Mouse (Mus musculus) hindbrain, embryonic 13.5 days (tissue): Measurements from ENCODE around the gene Stam. TPM values are rescaled to one million over a fixed set of nuclear protein-coding genes. Genes with fewer than 3 reads are reported as not detected.
"Not testable (repeated sequence)": the region's sequence is repeated elsewhere in the genome, so short reads cannot be mapped to it uniquely, and the experiment has no call there.

Experiments
- ATAC-seq: fragments of 200-750 bp; cut with Nextera tagmentation; 2 replicates; pipeline ENCODE4 v1.8.0; 2017; ENCODE audit warnings: moderate TSS enrichment; ENCODE audit not compliant: low FRiP score
- H3K27ac ChIP-seq: fragments of 300-500 bp; sonication (generic); 2 replicates; pipeline ENCODE4 v1.5.1; 2015; ENCODE audit warnings: inconsistent platforms, mild to moderate bottlenecking, moderate library complexity
- H3K27me3 ChIP-seq: fragments of 300-500 bp; sonication (generic); 2 replicates; pipeline ENCODE4 v1.6.1; 2015; ENCODE audit warnings: mild to moderate bottlenecking, inconsistent platforms
- H3K36me3 ChIP-seq: fragments of 300-500 bp; sonication (generic); 2 replicates; pipeline ENCODE4 v1.6.1; 2015; ENCODE audit warnings: mild to moderate bottlenecking, inconsistent platforms
- H3K4me1 ChIP-seq: fragments of 300-500 bp; sonication (generic); replicated peaks from 2 replicates; pipeline ENCODE4 v1.6.1; 2015; ENCODE audit warnings: inconsistent platforms
- H3K4me2 ChIP-seq: fragments of 300-500 bp; sonication (generic); 2 replicates; pipeline ENCODE4 v1.6.1; 2015; ENCODE audit warnings: inconsistent platforms, mild to moderate bottlenecking, moderate library complexity
- H3K4me3 ChIP-seq: fragments of 300-500 bp; sonication (generic); 2 replicates; pipeline ENCODE4 v1.5.1; 2015; ENCODE audit warnings: mild to moderate bottlenecking, inconsistent platforms
- H3K9ac ChIP-seq: fragments of 300-500 bp; sonication (generic); 2 replicates; pipeline ENCODE4 v1.6.1; 2015; ENCODE audit warnings: mild to moderate bottlenecking, inconsistent platforms
- H3K9me3 ChIP-seq: fragments of 300-500 bp; sonication (generic); 2 replicates; pipeline ENCODE4 v1.6.1; 2016; ENCODE audit warnings: inconsistent platforms
- WGBS: fragments of 180-500 bp; shearing (Covaris S2); methylation state at CpG from one replicate; pipeline ENCODE4 v1.1.7; 2015; 5-methylcytosine and 5-hydroxymethylcytosine counted together
- polyA plus RNA-seq: library from polyadenylated mRNA; unstranded; fragments of >200 nt; fragmentation: Nextera tagmentation; extraction: Ambion mirVana; gene quantifications from 2 replicates; pipeline ENCODE4 v1.2.1, GENCODE M21; 2015

Gene Stam
- polyA plus RNA-seq, 1 experiment from 2014 or later, result 116 TPM

GRCm38 (mm10) chr2:14065704-14066650, 7.9 kb upstream of the Stam start:
- ATAC-seq, result no peak
- Histone ChIP-seq H3K27ac (no peak overlapping the region), H3K4me3 (no peak overlapping the region), H3K9ac (no peak overlapping the region), H3K36me3 (no peaks in the 10 kb centered on the region), H3K4me1 (no peaks in the 10 kb centered on the region), H3K9me3 (no peaks in the 10 kb centered on the region), H3K4me2 (no peak overlapping the region), H3K27me3 (no peaks in the 10 kb centered on the region)
- 78% methylated on average over 2 of the region's 2 CpGs for WGBS

DNA sequence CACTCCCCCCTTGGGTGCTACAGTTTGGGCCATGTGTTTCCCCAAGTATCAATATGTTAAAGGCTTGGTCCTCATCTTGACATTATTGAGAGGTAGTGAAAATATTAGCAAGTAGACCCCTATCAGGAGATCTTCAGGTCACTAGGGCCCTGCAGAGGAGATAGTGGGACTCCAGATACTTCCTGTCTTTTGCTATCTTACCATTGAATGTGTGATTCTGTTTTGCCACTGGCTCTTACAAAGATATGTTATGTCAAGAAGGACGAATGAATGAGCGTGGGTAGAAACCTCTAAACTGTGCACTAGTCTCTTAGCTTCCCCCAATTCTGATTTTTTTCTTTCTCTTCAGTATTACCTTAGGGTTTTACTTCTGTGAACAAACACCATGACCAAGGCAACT, 4.9 kb upstream of the Stam start:
- 94% methylated on average over 2 of the region's 2 CpGs for WGBS
- Histone ChIP-seq H3K36me3 (no peaks in the 10 kb centered on the region), H3K27ac (no peak overlapping the region), H3K4me2 (no peak overlapping the region), H3K9me3 (no peaks in the 10 kb centered on the region), H3K9ac (no peak overlapping the region), H3K4me1 (peaks cover 4% of the 10 kb centered on the region; the same call in 1 of the 2 replicates), H3K27me3 (no peaks in the 10 kb centered on the region), H3K4me3 (no peak overlapping the region)
- no peak for ATAC-seq

DNA sequence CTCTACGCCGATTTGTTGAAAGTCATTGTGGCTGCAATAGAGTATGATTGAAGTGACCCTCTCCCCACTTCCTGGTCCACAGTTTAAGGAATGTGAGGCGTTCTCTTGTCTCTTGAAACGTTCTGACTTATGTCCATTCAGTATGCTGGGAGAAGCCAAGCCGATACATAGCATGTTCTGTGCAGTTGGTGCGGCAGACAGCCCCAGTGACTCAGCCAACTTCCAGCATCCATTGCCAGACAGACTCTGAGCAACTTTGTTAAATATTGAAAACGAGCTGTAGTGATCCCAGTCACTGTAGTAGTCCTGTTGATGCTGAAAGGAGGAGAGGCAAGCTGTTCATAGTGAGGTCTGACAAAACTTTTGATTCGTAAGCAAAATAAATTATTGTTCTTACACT, 3.4 kb upstream of the Stam start:
- Histone ChIP-seq H3K9ac (no peak overlapping the region), H3K4me3 (no peak overlapping the region), H3K27me3 (no peaks in the 10 kb centered on the region), H3K9me3 (no peaks in the 10 kb centered on the region), H3K36me3 (no peaks in the 10 kb centered on the region), H3K4me1 (peaks cover 13% of the 10 kb centered on the region), H3K27ac (no peak overlapping the region), H3K4me2 (no peak overlapping the region)
- 85% methylated on average over 8 of the region's 8 CpGs for WGBS
- ATAC-seq, result no peak

GRCm38 (mm10) chr2:14073008-14073361, 913 bp upstream of the Stam start:
- WGBS, result 24% methylated on average over 8 of the region's 8 CpGs
- peak overlapping the region; percentile 97 for H3K27ac ChIP-seq
- H3K9ac ChIP-seq, result peak overlapping the region; percentile 96
- peak overlapping the region; percentile 73 for H3K4me2 ChIP-seq
- peaks cover 22% of the 10 kb centered on the region for H3K4me1 ChIP-seq
- no peaks in the 10 kb centered on the region for H3K36me3 ChIP-seq
- H3K27me3 ChIP-seq, result no peaks in the 10 kb centered on the region
- no peak for ATAC-seq
- H3K4me3 ChIP-seq, result peak overlapping the region; percentile 86
- no peaks in the 10 kb centered on the region for H3K9me3 ChIP-seq

DNA sequence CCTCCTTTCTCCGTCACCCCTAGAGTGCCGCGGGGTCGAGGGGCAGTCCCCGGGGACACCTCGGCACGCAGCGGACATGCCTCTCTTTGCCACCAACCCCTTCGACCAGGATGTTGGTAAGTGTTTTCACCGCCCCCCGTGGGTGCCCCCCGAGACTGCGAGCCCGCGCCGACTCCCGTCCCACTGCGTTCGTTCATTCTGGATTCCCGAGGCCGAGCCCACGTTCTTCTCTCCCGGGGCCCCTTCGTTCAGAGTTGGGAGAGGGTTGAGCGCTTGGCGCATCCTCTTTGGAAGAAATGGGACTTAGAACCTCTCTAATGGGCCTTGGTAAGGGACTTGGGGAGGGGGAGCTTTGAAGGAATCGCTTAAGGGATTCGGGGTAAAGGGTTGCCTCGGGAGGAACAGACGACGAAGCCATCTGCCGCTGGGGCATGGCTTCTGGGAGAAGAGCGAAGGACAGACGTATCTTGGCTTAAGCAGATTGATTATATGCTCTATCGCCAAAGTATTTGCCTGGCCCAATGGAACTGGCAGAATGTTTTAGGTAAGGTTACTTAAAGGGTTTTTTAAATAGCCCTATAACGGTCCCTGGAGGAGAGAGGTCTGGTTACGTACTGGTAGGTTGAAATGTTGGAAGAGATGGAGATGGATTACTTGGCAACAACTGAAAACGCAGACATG, 463 bp downstream of the Stam start:
- WGBS, result 1% methylated on average over 38 of the region's 38 CpGs
- no peaks in the 10 kb centered on the region for H3K27me3 ChIP-seq
- peak overlapping the region; percentile 97 for H3K27ac ChIP-seq
- no peaks in the 10 kb centered on the region for H3K9me3 ChIP-seq
- peak overlapping the region; percentile 73 for H3K4me2 ChIP-seq
- no peak for ATAC-seq
- peak overlapping the region; percentile 86 for H3K4me3 ChIP-seq
- H3K9ac ChIP-seq, result peak overlapping the region; percentile 96
- H3K36me3 ChIP-seq, result no peaks in the 10 kb centered on the region
- H3K4me1 ChIP-seq, result peaks cover 22% of the 10 kb centered on the region

GRCm38 (mm10) chr2:14078527-14078926, 4.6 kb downstream of the Stam start:
- not testable (repeated sequence) for H3K9me3 ChIP-seq, H3K27me3 ChIP-seq, H3K4me2 ChIP-seq, ATAC-seq, H3K27ac ChIP-seq, H3K4me3 ChIP-seq, H3K36me3 ChIP-seq, H3K9ac ChIP-seq
- WGBS, result 92% methylated on average over 9 of the region's 9 CpGs
- H3K4me1 ChIP-seq, result peaks cover 18% of the 10 kb centered on the region

DNA sequence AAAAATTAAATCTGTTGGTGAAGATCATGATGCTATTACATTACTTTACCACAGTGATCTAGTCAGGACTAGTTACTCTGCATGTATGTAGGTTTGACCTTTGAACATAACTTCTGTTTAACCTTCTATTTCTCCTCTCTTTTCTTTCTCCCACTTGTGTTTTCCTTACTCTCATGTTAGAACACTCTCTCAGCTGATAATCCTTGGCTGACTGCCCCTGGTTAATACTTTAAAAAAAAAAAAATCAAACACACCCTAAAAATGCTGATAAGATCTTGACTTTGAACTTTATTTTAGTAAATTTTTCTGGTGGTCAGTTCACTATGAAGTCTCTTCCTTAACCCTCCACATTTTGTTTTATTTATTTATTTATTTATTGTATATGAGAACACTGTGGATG, 26.6 kb downstream of the Stam start:
- Histone ChIP-seq H3K4me1 (no peaks in the 10 kb centered on the region), H3K9me3 (peaks cover 5% of the 10 kb centered on the region; the same call in 1 of the 2 replicates), H3K27me3 (no peaks in the 10 kb centered on the region), H3K36me3 (peaks cover 18% of the 10 kb centered on the region; the same call in 1 of the 2 replicates), H3K4me2 (no peak overlapping the region), H3K4me3 (no peak overlapping the region), H3K27ac (no peak overlapping the region), H3K9ac (no peak overlapping the region)
- no peak for ATAC-seq

DNA sequence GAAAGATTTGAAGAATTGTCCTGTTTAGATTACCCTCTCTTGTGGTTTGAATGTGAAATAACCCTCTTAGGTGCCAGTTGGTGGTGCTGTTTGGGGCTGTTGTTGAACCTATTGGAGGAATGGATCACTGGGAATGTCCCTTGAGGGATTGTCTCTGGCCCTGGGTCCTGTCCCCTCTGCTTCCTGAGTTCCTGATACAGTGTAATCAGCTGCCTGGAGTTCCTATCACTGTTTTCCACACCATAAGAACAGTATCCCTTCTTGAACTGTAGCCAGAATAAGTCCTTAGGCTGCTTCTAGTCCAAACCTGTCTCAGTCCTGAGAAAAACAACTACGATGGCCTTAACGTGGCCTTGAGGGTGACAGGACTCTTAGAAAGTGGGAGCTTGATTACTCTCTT, 28.7 kb downstream of the Stam start:
- no peak overlapping the region for H3K4me3 ChIP-seq
- H3K9ac ChIP-seq, result no peak overlapping the region

DNA sequence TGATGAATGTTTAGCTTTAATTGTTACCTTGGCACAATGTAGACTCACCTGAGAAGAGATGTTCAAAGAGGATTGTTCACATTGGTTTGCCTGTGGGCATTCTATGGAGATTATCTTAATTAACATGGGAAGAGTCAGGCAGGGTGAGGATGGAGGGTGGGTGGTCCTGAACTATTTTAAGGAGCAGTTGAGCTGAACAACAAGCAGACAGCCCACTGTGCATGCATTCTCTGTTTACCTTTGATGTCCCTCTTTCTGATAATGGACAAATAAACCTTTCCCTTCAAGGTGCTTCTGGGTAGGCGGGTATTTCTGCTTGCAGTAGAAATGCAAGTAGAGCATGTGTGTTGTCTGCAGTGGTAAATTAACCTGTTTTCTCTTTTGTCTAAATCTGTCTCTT, 30.0 kb downstream of the Stam start:
- Histone ChIP-seq H3K4me1 (no peaks in the 10 kb centered on the region), H3K4me3 (no peak overlapping the region), H3K27me3 (no peaks in the 10 kb centered on the region), H3K9me3 (no peaks in the 10 kb centered on the region), H3K9ac (no peak overlapping the region), H3K27ac (no peak overlapping the region), H3K4me2 (no peak overlapping the region), H3K36me3 (0 out of 2 replicates have a peak, but pooled peaks cover 8% of the 10 kb centered on the region)
- 94% methylated on average over 1 of the region's 1 CpGs for WGBS
- ATAC-seq, result no peak

More for the DNA sequence above, 28.7 kb downstream of the Stam start:
- no peak for ATAC-seq
- Histone ChIP-seq H3K9me3 (no peaks in the 10 kb centered on the region), H3K27me3 (no peaks in the 10 kb centered on the region), H3K4me2 (no peak overlapping the region), H3K36me3 (0 out of 2 replicates have a peak, but pooled peaks cover 8% of the 10 kb centered on the region), H3K27ac (no peak overlapping the region), H3K4me1 (no peaks in the 10 kb centered on the region)
- 88% methylated on average over 2 of the region's 2 CpGs for WGBS

- no peaks in the 10 kb centered on the region for H3K4me1 ChIP-seq
- H3K9ac ChIP-seq, result no peak overlapping the region
- 93% methylated on average over 3 of the region's 3 CpGs for WGBS
- H3K27me3 ChIP-seq, result no peaks in the 10 kb centered on the region
- H3K9me3 ChIP-seq, result no peaks in the 10 kb centered on the region
- ATAC-seq, result no peak
- no peak overlapping the region for H3K4me2 ChIP-seq
- 0 out of 2 replicates have a peak, but pooled peaks cover 8% of the 10 kb centered on the region for H3K36me3 ChIP-seq
- H3K4me3 ChIP-seq, result no peak overlapping the region
- no peak overlapping the region for H3K27ac ChIP-seq
These were observed 33.8 kb downstream of the Stam start for GRCm38 (mm10) chr2:14107673-14108072.

DNA sequence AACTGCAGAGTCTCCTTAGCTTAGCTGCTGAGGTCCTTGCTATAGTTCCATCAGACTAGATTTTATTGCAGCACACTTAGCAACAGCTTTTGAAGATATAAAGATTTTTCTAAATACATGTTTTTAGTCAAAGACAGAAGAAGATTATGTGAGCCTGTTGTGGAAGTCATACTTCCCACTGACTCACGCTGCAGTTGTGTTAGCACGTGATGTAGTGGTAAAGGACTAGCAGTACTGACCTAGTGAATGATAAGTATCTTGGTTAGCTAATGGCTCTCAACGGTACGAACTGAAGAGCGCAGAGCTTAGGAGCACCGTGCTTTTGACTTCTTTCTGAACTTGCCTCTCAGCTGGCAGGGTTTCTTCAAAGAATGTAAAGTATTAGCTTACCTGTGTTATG, 52.5 kb downstream of the Stam start:
- no peaks in the 10 kb centered on the region for H3K4me1 ChIP-seq
- H3K4me3 ChIP-seq, result no peak overlapping the region
- no peaks in the 10 kb centered on the region for H3K9me3 ChIP-seq
- H3K9ac ChIP-seq, result no peak overlapping the region
- H3K36me3 ChIP-seq, result peaks cover 26% of the 10 kb centered on the region
- 95% methylated on average over 6 of the region's 6 CpGs for WGBS
- H3K27me3 ChIP-seq, result no peaks in the 10 kb centered on the region
- no peak overlapping the region for H3K27ac ChIP-seq
- ATAC-seq, result no peak
- no peak overlapping the region for H3K4me2 ChIP-seq

GRCm38 (mm10) chr2:14127629-14128028, 53.7 kb downstream of the Stam start:
- ATAC-seq, result no peak
- H3K9me3 ChIP-seq, result no peaks in the 10 kb centered on the region
- WGBS, result 60% methylated on average over 3 of the region's 3 CpGs
- H3K9ac ChIP-seq, result no peak overlapping the region
- H3K4me1 ChIP-seq, result no peaks in the 10 kb centered on the region
- H3K4me3 ChIP-seq, result no peak overlapping the region
- peaks cover 36% of the 10 kb centered on the region for H3K36me3 ChIP-seq
- no peak overlapping the region for H3K27ac ChIP-seq
- no peak overlapping the region for H3K4me2 ChIP-seq
- H3K27me3 ChIP-seq, result no peaks in the 10 kb centered on the region
